Mouse (Mus musculus): ENCODE measurements around the gene Dph2. TPM values are rescaled to one million over a fixed set of nuclear protein-coding genes. Genes with fewer than 3 reads are reported as not detected.
A peak's percentile ranks its signal among the peaks of the same experiment; 100 is the strongest.

Gene Dph2
- total and polyA plus RNA-seq, 2 experiments from 2014 or later, result 16.7 to 22.3 TPM

GRCm38 (mm10) chr4:117867000-117867399 is 24.8 kb downstream of the Dph2 start:
- no peak overlapping the region for H3K27ac ChIP-seq (ENCODE audit: low read depth, low read length)
- no peak for DNase-seq
- no peak overlapping the region for H3K9ac ChIP-seq
- no peak overlapping the region for H3K4me2 ChIP-seq (ENCODE audit: low read depth)
- no peaks in the 10 kb centered on the region for H3K9me3 ChIP-seq (ENCODE audit: low read length)
- no peak overlapping the region for H3K4me3 ChIP-seq (ENCODE audit: low read depth, low read length)
- TF ChIP-seq CTCF (IDR thresholded peaks at IDR 0.05; ENCODE audit: low read depth), result no peak
- H3K27me3 ChIP-seq (ENCODE audit: insufficient read depth, low read length), result no peaks in the 10 kb centered on the region
- no peak for ATAC-seq
- WGBS, result 81% methylated on average over 6 of the region's 6 CpGs
- H3K36me3 ChIP-seq (ENCODE audit: insufficient read depth), result peaks cover 3% of the 10 kb centered on the region; the same call in 1 of the 2 replicates
- no peaks in the 10 kb centered on the region for H3K4me1 ChIP-seq (ENCODE audit: insufficient read depth)

GRCm38 (mm10) chr4:117866083-117866482 is 25.7 kb downstream of the Dph2 start:
- H3K4me3 ChIP-seq (ENCODE audit: low read depth, low read length), result no peak overlapping the region
- DNase-seq (no peak), ATAC-seq (no peak)
- no peak overlapping the region for H3K4me2 ChIP-seq (ENCODE audit: low read depth)
- H3K27ac ChIP-seq (ENCODE audit: low read depth, low read length), result no peak overlapping the region
- H3K9me3 ChIP-seq (ENCODE audit: low read length), result no peaks in the 10 kb centered on the region
- H3K4me1 ChIP-seq (ENCODE audit: insufficient read depth), result no peaks in the 10 kb centered on the region
- no peaks in the 10 kb centered on the region for H3K36me3 ChIP-seq (ENCODE audit: insufficient read depth)
- H3K27me3 ChIP-seq (ENCODE audit: insufficient read depth, low read length), result no peaks in the 10 kb centered on the region
- WGBS, result 40% methylated on average over 9 of the region's 9 CpGs
- no peak overlapping the region for H3K9ac ChIP-seq
- no peak for TF ChIP-seq CTCF (IDR thresholded peaks at IDR 0.05; ENCODE audit: low read depth)

GRCm38 (mm10) chr4:117862823-117863222 is 29.0 kb downstream of the Dph2 start:
- Histone ChIP-seq H3K27ac (ENCODE audit: low read depth, low read length) (0 out of 2 replicates have a peak overlapping the region, but pooled peaks have one; percentile 21), H3K9me3 (ENCODE audit: low read length) (no peaks in the 10 kb centered on the region), H3K4me3 (ENCODE audit: low read depth, low read length) (no peak overlapping the region), H3K27me3 (ENCODE audit: insufficient read depth, low read length) (no peaks in the 10 kb centered on the region), H3K4me1 (ENCODE audit: insufficient read depth) (no peaks in the 10 kb centered on the region), H3K9ac (no peak overlapping the region), H3K36me3 (ENCODE audit: insufficient read depth) (peaks cover 3% of the 10 kb centered on the region; the same call in 1 of the 2 replicates), H3K4me2 (ENCODE audit: low read depth) (no peak overlapping the region)
- TF ChIP-seq CTCF (IDR thresholded peaks at IDR 0.05; ENCODE audit: low read depth), result no peak
- DNase-seq (peak; percentile 76), ATAC-seq (peak; percentile 93)
- 30% methylated on average over 4 of the region's 4 CpGs for WGBS

- Histone ChIP-seq H3K4me2 (ENCODE audit: low read depth) (no peak overlapping the region), H3K27me3 (ENCODE audit: insufficient read depth, low read length) (no peaks in the 10 kb centered on the region), H3K36me3 (ENCODE audit: insufficient read depth) (peaks cover 5% of the 10 kb centered on the region; the same call in 1 of the 2 replicates), H3K9me3 (ENCODE audit: low read length) (no peaks in the 10 kb centered on the region), H3K4me3 (ENCODE audit: low read depth, low read length) (no peak overlapping the region), H3K4me1 (ENCODE audit: insufficient read depth) (no peaks in the 10 kb centered on the region), H3K9ac (no peak overlapping the region), H3K27ac (ENCODE audit: low read depth, low read length) (no peak overlapping the region)
- no peak for DNase-seq
- TF ChIP-seq CTCF (IDR thresholded peaks at IDR 0.05; ENCODE audit: low read depth), result no peak
- WGBS, result 59% methylated on average over 9 of the region's 9 CpGs
- no peak for ATAC-seq
Observed at GRCm38 (mm10) chr4:117860570-117860969, 31.3 kb downstream of the Dph2 start.

- WGBS, result 46% methylated on average over 3 of the region's 3 CpGs
- no peak overlapping the region for H3K27ac ChIP-seq (ENCODE audit: low read depth, low read length)
- H3K4me3 ChIP-seq (ENCODE audit: low read depth, low read length), result no peak overlapping the region
- H3K9ac ChIP-seq, result no peak overlapping the region
- no peak overlapping the region for H3K4me2 ChIP-seq (ENCODE audit: low read depth)
- H3K27me3 ChIP-seq (ENCODE audit: insufficient read depth, low read length), result no peaks in the 10 kb centered on the region
- peak; percentile 61 for TF ChIP-seq CTCF (IDR thresholded peaks at IDR 0.05; ENCODE audit: low read depth)
- H3K36me3 ChIP-seq (ENCODE audit: insufficient read depth), result peaks cover 5% of the 10 kb centered on the region; the same call in 1 of the 2 replicates
- peak; percentile 49 for DNase-seq
- no peaks in the 10 kb centered on the region for H3K9me3 ChIP-seq (ENCODE audit: low read length)
- H3K4me1 ChIP-seq (ENCODE audit: insufficient read depth), result no peaks in the 10 kb centered on the region
- 0 out of 2 replicates have a peak, but pooled peaks have one; percentile 10 for ATAC-seq
Observed at GRCm38 (mm10) chr4:117858794-117859193, 33.0 kb downstream of the Dph2 start.

GRCm38 (mm10) chr4:117855146-117855545 is 36.7 kb downstream of the Dph2 start:
- ATAC-seq (peak; percentile 75), DNase-seq (no peak)
- no peaks in the 10 kb centered on the region for H3K4me1 ChIP-seq (ENCODE audit: insufficient read depth)
- no peak overlapping the region for H3K4me2 ChIP-seq (ENCODE audit: low read depth)
- TF ChIP-seq CTCF (IDR thresholded peaks at IDR 0.05; ENCODE audit: low read depth), result no peak
- no peaks in the 10 kb centered on the region for H3K27me3 ChIP-seq (ENCODE audit: insufficient read depth, low read length)
- no peaks in the 10 kb centered on the region for H3K9me3 ChIP-seq (ENCODE audit: low read length)
- no peak overlapping the region for H3K4me3 ChIP-seq (ENCODE audit: low read depth, low read length)
- WGBS, result 61% methylated on average over 9 of the region's 9 CpGs
- no peak overlapping the region for H3K27ac ChIP-seq (ENCODE audit: low read depth, low read length)
- no peak overlapping the region for H3K9ac ChIP-seq
- H3K36me3 ChIP-seq (ENCODE audit: insufficient read depth), result peaks cover 5% of the 10 kb centered on the region; the same call in 1 of the 2 replicates

GRCm38 (mm10) chr4:117852152-117852868 is 39.5 kb downstream of the Dph2 start:
- Histone ChIP-seq H3K27me3 (ENCODE audit: insufficient read depth, low read length) (no peaks in the 10 kb centered on the region), H3K4me3 (ENCODE audit: low read depth, low read length) (no peak overlapping the region), H3K4me1 (ENCODE audit: insufficient read depth) (no peaks in the 10 kb centered on the region), H3K4me2 (ENCODE audit: low read depth) (no peak overlapping the region), H3K9ac (no peak overlapping the region), H3K9me3 (ENCODE audit: low read length) (no peaks in the 10 kb centered on the region), H3K27ac (ENCODE audit: low read depth, low read length) (no peak overlapping the region), H3K36me3 (ENCODE audit: insufficient read depth) (no peaks in the 10 kb centered on the region)
- ATAC-seq, result no peak
- 79% methylated on average over 10 of the region's 10 CpGs for WGBS
- TF ChIP-seq CTCF (IDR thresholded peaks at IDR 0.05; ENCODE audit: low read depth), result no peak
- no peak for DNase-seq

All from forebrain, postnatal 0 days (tissue).